Mouse (Mus musculus) brain, embryonic 14.5 days (tissue): Measurements from ENCODE around the gene Tprn.
"Not testable (repeated sequence)": the region's sequence is repeated elsewhere in the genome, so short reads cannot be mapped to it uniquely, and the experiment has no call there.

ENCODE experiments used
- CTCF ChIP-seq: fragments of 200-500 bp; IDR thresholded peaks from 2 replicates; pipeline ENCODE4 v1.5.1; 2012; ENCODE audit warnings: inconsistent platforms, mild to moderate bottlenecking, moderate library complexity, borderline replicate concordance; ENCODE audit not compliant: insufficient read depth, insufficient read length; ENCODE audit errors: extremely low read depth
- POLR2A ChIP-seq: fragments of 200-500 bp; IDR thresholded peaks from 2 replicates; pipeline ENCODE4 v1.6.1; 2012; ENCODE audit warnings: mild to moderate bottlenecking, inconsistent platforms, borderline replicate concordance; ENCODE audit not compliant: poor library complexity, insufficient read depth, insufficient read length, severe bottlenecking; ENCODE audit errors: extremely low read depth

- TF ChIP-seq POLR2A, CTCF: not testable (repeated sequence)
Observed at GRCm38 (mm10) chr2:25257250-25257649, 5.2 kb upstream of the Tprn start.
